In genomic region chr6:122485401-122486296, GRCm38 (mm10) we compare ENCODE assay signal across 7 mouse cellular contexts. TPM values are rescaled to one million over a fixed set of nuclear protein-coding genes. Genes with fewer than 3 reads are reported as not detected.
A peak's percentile ranks its signal among the peaks of the same experiment; 100 is the strongest.
DNase-seq lines count a peak whose midpoint lies in the region; ATAC-seq and TF ChIP-seq lines count a peak whose summit lies in the region.

No protein-coding gene starts in this region.

- peak; percentile 52 for DNase-seq in lung, embryonic 14.5 days
- DNase-seq in lung, postnatal 36 days = no peak
- DNase-seq in cerebellum, postnatal 10 days = peak; percentile 85 to 87
- peak; percentile 41 to 55 for DNase-seq in left cerebral cortex, postnatal 14 days (ENCODE audit: low spot score in 2 of 2)
- peak; percentile 48 for DNase-seq in midbrain, postnatal 0 days (ENCODE audit: low spot score)
- no peak for DNase-seq in urinary bladder, adult 2 months (ENCODE audit: low spot score)

- H3K27me3 ChIP-seq in lung, embryonic 14.5 days (ENCODE audit: insufficient read depth, low read length) = peaks cover 4% of the 10 kb centered on the region; the same call in 1 of the 2 replicates
- H3K27me3 ChIP-seq in forebrain, embryonic 15.5 days = no peaks in the 10 kb centered on the region
- H3K27me3 ChIP-seq in midbrain, postnatal 0 days (ENCODE audit: insufficient read depth, low read length) = no peaks in the 10 kb centered on the region

- H3K4me1 ChIP-seq in lung, embryonic 14.5 days (ENCODE audit: insufficient read depth) = no peaks in the 10 kb centered on the region
- H3K4me1 ChIP-seq in forebrain, embryonic 15.5 days = peaks cover 33% of the 10 kb centered on the region
- peaks cover 8% of the 10 kb centered on the region; the same call in 1 of the 2 replicates for H3K4me1 ChIP-seq in midbrain, postnatal 0 days (ENCODE audit: insufficient read depth, low read length)

- TF ChIP-seq CTCF in lung, embryonic 14.5 days (IDR thresholded peaks at IDR 0.05; ENCODE audit: low read depth) = no peak
- TF ChIP-seq CTCF in midbrain, postnatal 0 days (IDR thresholded peaks at IDR 0.05) = no peak

- peak overlapping the region; percentile 76 for H3K4me2 ChIP-seq in lung, embryonic 14.5 days
- peak overlapping the region; percentile 65 for H3K4me2 ChIP-seq in forebrain, embryonic 15.5 days (replicated peaks)
- H3K4me2 ChIP-seq in midbrain, postnatal 0 days (ENCODE audit: low read depth, low read length, poor library complexity, severe bottlenecking) = peak overlapping the region; percentile 53

- peak overlapping the region; percentile 71 for H3K4me3 ChIP-seq in lung, embryonic 14.5 days (ENCODE audit: low read depth, low read length)
- H3K4me3 ChIP-seq in forebrain, embryonic 15.5 days = peak overlapping the region; percentile 84
- H3K4me3 ChIP-seq in midbrain, postnatal 0 days (ENCODE audit: low read depth, low read length) = peak overlapping the region; percentile 74

- intact Hi-C loops in left cerebral cortex, postnatal 14 days (cut with DNase I) = no loop called here

- no peaks in the 10 kb centered on the region for H3K9me3 ChIP-seq in lung, embryonic 14.5 days (ENCODE audit: low read depth, low read length)
- H3K9me3 ChIP-seq in forebrain, embryonic 15.5 days = no peaks in the 10 kb centered on the region
- no peaks in the 10 kb centered on the region for H3K9me3 ChIP-seq in midbrain, postnatal 0 days (ENCODE audit: low read length)

- no peaks in the 10 kb centered on the region for H3K36me3 ChIP-seq in lung, embryonic 14.5 days (ENCODE audit: insufficient read depth)
- H3K36me3 ChIP-seq in forebrain, embryonic 15.5 days = no peaks in the 10 kb centered on the region
- H3K36me3 ChIP-seq in midbrain, postnatal 0 days (ENCODE audit: insufficient read depth, low read length) = no peaks in the 10 kb centered on the region

- peak overlapping the region; percentile 63 for H3K27ac ChIP-seq in lung, embryonic 14.5 days (ENCODE audit: low read depth)
- peak overlapping the region; percentile 99 for H3K27ac ChIP-seq in forebrain, embryonic 15.5 days (replicated peaks)
- peak overlapping the region; percentile 93 for H3K27ac ChIP-seq in midbrain, postnatal 0 days (ENCODE audit: low read depth, low read length)

- H3K9ac ChIP-seq in lung, embryonic 14.5 days = peak overlapping the region; percentile 73
- peak overlapping the region; percentile 95 for H3K9ac ChIP-seq in forebrain, embryonic 15.5 days (replicated peaks)
- H3K9ac ChIP-seq in midbrain, postnatal 0 days (replicated peaks; ENCODE audit: low read length, poor library complexity, severe bottlenecking) = peak overlapping the region; percentile 90

- WGBS in lung, embryonic 14.5 days = 2% methylated on average over 55 of the region's 91 CpGs
- WGBS in forebrain, embryonic 15.5 days = 1% methylated on average over 61 of the region's 91 CpGs
- WGBS in midbrain, postnatal 0 days = under 1% methylated on average over 48 of the region's 91 CpGs

- peak; percentile 59 for ATAC-seq in lung, embryonic 14.5 days (ENCODE audit: insufficient read depth)
- ATAC-seq in forebrain, embryonic 15.5 days (replicated peaks) = peak; percentile 71
- ATAC-seq in midbrain, postnatal 0 days (ENCODE audit: low FRiP score) = peak; percentile 47

RNA-seq across cellular contexts. Expression of gene Rimklb, which starts 12.9 kb away (rescaled TPM):
- 15.9 and 21.6 TPM in 2 replicates for polyA plus RNA-seq in lung, embryonic 14.5 days (2014; fragmentation: Nextera tagmentation; extraction: Ambion mirVana)
- 98.3 and 106 TPM in 2 replicates for polyA plus RNA-seq in forebrain, embryonic 15.5 days (2015; fragmentation: Nextera tagmentation; extraction: Ambion mirVana)
- 100 to 1,000 TPM; 135 to 136 TPM for total RNA-seq in left cerebral cortex, postnatal 14 days (2021)
- 134 and 164 TPM in 2 replicates for total RNA-seq in midbrain, postnatal 0 days (2014; rRNA removed)
- 114 and 120 TPM in 2 replicates for polyA plus RNA-seq in midbrain, postnatal 0 days (2015; fragmentation: Nextera tagmentation; extraction: Ambion mirVana)
- 0.51 and 0.93 TPM in 2 replicates for polyA plus RNA-seq in urinary bladder, adult 2 months (2012; rRNA removed)

RNA-seq across cellular contexts. Expression of gene Mfap5, which starts 20.0 kb away (rescaled TPM):
- 4.5 and 5.5 TPM in 2 replicates for polyA plus RNA-seq in lung, embryonic 14.5 days (2014; fragmentation: Nextera tagmentation; extraction: Ambion mirVana)
- 0.72 and 1.8 TPM in 2 replicates for polyA plus RNA-seq in forebrain, embryonic 15.5 days (2015; fragmentation: Nextera tagmentation; extraction: Ambion mirVana)
- 1 to 10 TPM; 2.1 TPM for total RNA-seq in left cerebral cortex, postnatal 14 days (2021)
- total RNA-seq in midbrain, postnatal 0 days (2014; rRNA removed) = 1.9 and 2.5 TPM in 2 replicates
- polyA plus RNA-seq in midbrain, postnatal 0 days (2015; fragmentation: Nextera tagmentation; extraction: Ambion mirVana) = 6.5 and 10.1 TPM in 2 replicates
- polyA plus RNA-seq in urinary bladder, adult 2 months (2012; rRNA removed) = 117 and 143 TPM in 2 replicates

Comparison
In these comparisons a context has a peak if more than half of its experiments do, and no peak if none do; other contexts are left out.
1. DNase-seq: peak in lung, embryonic 14.5 days (single experiment), cerebellum, postnatal 10 days (2 of 2), left cerebral cortex, postnatal 14 days (2 of 2) and midbrain, postnatal 0 days (single experiment); none in lung, postnatal 36 days (single experiment) and urinary bladder, adult 2 months (single experiment).
2. RNA of gene Mfap5, which starts 20.0 kb away (polyA plus RNA-seq): 117 to 143 TPM in urinary bladder, adult 2 months; 6.5 to 10.1 TPM in midbrain, postnatal 0 days, 4.5 to 5.5 TPM in lung, embryonic 14.5 days and 0.72 to 1.8 TPM in forebrain, embryonic 15.5 days; every median in the first group is over 10 times any median in the second.
3. Peak in every context shown above with its lines, with median percentiles within 50 percentile points of each other: ATAC-seq, H3K27ac ChIP-seq, H3K4me2 ChIP-seq, H3K4me3 ChIP-seq and H3K9ac ChIP-seq.